Mouse (Mus musculus): ENCODE measurements at regions not wholly inside any gene's neighbourhood (a gene's known extent, or its start where the extent isn't known, plus 50 kb on each side); places are given as distances from the start of the nearest gene placed in this dataset.

DNA sequence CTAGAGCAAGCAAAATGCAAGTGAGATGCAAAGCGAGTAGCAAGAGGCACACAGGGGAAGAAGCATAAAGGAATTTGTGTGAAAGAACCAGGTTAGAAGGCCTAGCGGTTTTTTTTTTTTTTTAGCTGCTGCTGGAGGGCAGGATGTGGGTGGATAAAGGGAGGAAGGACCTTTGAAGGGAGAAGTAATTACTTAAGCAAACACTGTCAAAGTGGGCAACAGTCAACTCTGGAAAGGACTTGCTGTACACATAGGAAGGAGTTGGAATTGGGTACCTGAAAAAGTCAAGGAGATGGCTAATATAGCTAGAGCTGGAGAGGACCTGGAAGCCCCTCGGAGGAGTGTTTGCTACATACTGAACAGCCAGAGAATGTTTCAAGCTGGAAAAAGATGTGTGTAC, 391.6 kb downstream of the Mllt3 start:
- TF ChIP-seq CTCF (IDR thresholded peaks at IDR 0.05; ENCODE audit: insufficient read depth, low read depth, low read length) (no peak), POLR2A (IDR thresholded peaks at IDR 0.05; ENCODE audit: insufficient read depth, low read depth, low read length) (no peak)
